Mouse (Mus musculus): Measurements from ENCODE around the gene Calu. TPM values are rescaled to one million over a fixed set of nuclear protein-coding genes. Genes with fewer than 3 reads are reported as not detected.

Gene Calu
- polyA plus RNA-seq, 2 experiments from 2014 or later, result 55.9 to 61.0 TPM

Other genes starting within 250 kb of the Calu start
- 10 to 100 TPM; 44.7 to 54.4 TPM for gene Rbm28, start 183.1 kb upstream of the Calu start, polyA plus RNA-seq (2017; shearing (Covaris generic))
- gene Prrt4, start 168.5 kb upstream of the Calu start, polyA plus RNA-seq (2017; shearing (Covaris generic)), result not detected
- gene Impdh1, start 131.7 kb upstream of the Calu start, polyA plus RNA-seq (2017; shearing (Covaris generic)), result 10 to 100 TPM; 13.0 to 16.5 TPM
- gene Hilpda, start 75.6 kb upstream of the Calu start, polyA plus RNA-seq (2017; shearing (Covaris generic)), result 10 to 100 TPM; 28.1 to 33.4 TPM
- 1 to 10 TPM in 1 of 2 experiments, not detected in 1; 1.1 TPM for gene Fam71f2, start 68.5 kb upstream of the Calu start, polyA plus RNA-seq (2017; shearing (Covaris generic))
- gene Fam71f1, start 28.9 kb upstream of the Calu start, polyA plus RNA-seq (2017; shearing (Covaris generic)), result not detected
- under 1 TPM; 0.23 to 0.52 TPM for gene Opn1sw, start 40.4 kb downstream of the Calu start, polyA plus RNA-seq (2017; shearing (Covaris generic))
- gene Ccdc136, start 48.2 kb downstream of the Calu start, polyA plus RNA-seq (2017; shearing (Covaris generic)), result under 1 TPM; 0.21 to 0.54 TPM
- gene Flnc, start 85.2 kb downstream of the Calu start, polyA plus RNA-seq (2017; shearing (Covaris generic)), result not detected
- gene Atp6v1f, start 119.6 kb downstream of the Calu start, polyA plus RNA-seq (2017; shearing (Covaris generic)), result 100 to 1,000 TPM; 373 to 399 TPM
- not detected for gene Atp6v1fnb, start 123.4 kb downstream of the Calu start, polyA plus RNA-seq (2017; shearing (Covaris generic))
- under 1 TPM in 1 of 2 experiments, not detected in 1; 0.12 TPM for gene Kcp, start 159.9 kb downstream of the Calu start, polyA plus RNA-seq (2017; shearing (Covaris generic))
- 10 to 100 TPM; 18.5 to 22.0 TPM for gene Irf5, start 178.6 kb downstream of the Calu start, polyA plus RNA-seq (2017; shearing (Covaris generic))